In the genomic region with DNA sequence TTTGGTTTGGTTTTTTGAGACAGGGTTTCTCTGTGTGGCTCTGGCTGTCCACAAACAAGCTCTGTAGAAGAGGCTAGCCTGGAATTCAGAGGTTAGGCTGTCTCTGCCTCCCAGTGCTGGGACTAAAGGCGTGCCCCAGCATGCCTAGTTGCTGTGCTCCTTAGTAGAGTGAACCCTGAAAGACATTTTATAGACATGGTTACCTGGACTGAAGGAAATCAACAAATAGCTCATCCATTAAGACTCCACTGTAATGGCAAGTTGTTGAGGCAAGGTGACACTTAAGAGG, we compare ENCODE assay signal across 8 mouse cellular contexts. TPM values are rescaled to one million over a fixed set of nuclear protein-coding genes. Genes with fewer than 3 reads are reported as not detected.
DNase-seq lines count a peak whose midpoint lies in the region; ATAC-seq and TF ChIP-seq lines count a peak whose summit lies in the region.

No protein-coding gene starts in this region.

- no peak for TF ChIP-seq POLR2A in limb, embryonic 14.5 days (IDR thresholded peaks at IDR 0.05; ENCODE audit: borderline replicate concordance, extremely low read depth, insufficient read depth, insufficient read length)

- intact Hi-C loops in heart, postnatal 25 days (cut with DNase I): no loop called here

- H3K9me3 ChIP-seq in heart, embryonic 15.5 days (replicated peaks): no peaks in the 10 kb centered on the region
- no peaks in the 10 kb centered on the region for H3K9me3 ChIP-seq in G1E (replicated peaks)
- no peaks in the 10 kb centered on the region for H3K9me3 ChIP-seq in limb, embryonic 14.5 days (ENCODE audit: control insufficient read depth, low read length)
- no peaks in the 10 kb centered on the region for H3K9me3 ChIP-seq in stomach, embryonic 16.5 days (replicated peaks; ENCODE audit: control insufficient read depth, low read length)

- peak overlapping the region; percentile 78 for H3K4me3 ChIP-seq in heart, embryonic 15.5 days
- H3K4me3 ChIP-seq in G1E (ENCODE audit: low read depth, low read length): peak overlapping the region; percentile 86
- peak overlapping the region; percentile 99 for H3K4me3 ChIP-seq in limb, embryonic 14.5 days (replicated peaks; ENCODE audit: low read length)
- H3K4me3 ChIP-seq in stomach, embryonic 16.5 days (replicated peaks; ENCODE audit: low read length): peak overlapping the region; percentile 71

- H3K4me2 ChIP-seq in heart, embryonic 15.5 days: peak overlapping the region; percentile 72
- H3K4me2 ChIP-seq in limb, embryonic 14.5 days (replicated peaks; ENCODE audit: low read depth, low read length, severe bottlenecking): peak overlapping the region; percentile 53
- H3K4me2 ChIP-seq in stomach, embryonic 16.5 days (ENCODE audit: low read depth, low read length): peak overlapping the region; percentile 78

- no peaks in the 10 kb centered on the region for H3K36me3 ChIP-seq in heart, embryonic 15.5 days
- peaks cover 27% of the 10 kb centered on the region for H3K36me3 ChIP-seq in G1E (replicated peaks)
- no peaks in the 10 kb centered on the region for H3K36me3 ChIP-seq in limb, embryonic 14.5 days (ENCODE audit: control insufficient read depth, insufficient read depth, low read length)
- H3K36me3 ChIP-seq in stomach, embryonic 16.5 days (ENCODE audit: control insufficient read depth, insufficient read depth, low read length): no peaks in the 10 kb centered on the region

- 22% methylated on average over 1 of the region's 1 CpGs for WGBS in heart, embryonic 15.5 days
- WGBS in limb, embryonic 14.5 days: 38% methylated on average over 1 of the region's 1 CpGs
- WGBS in stomach, embryonic 16.5 days: 31% methylated on average over 1 of the region's 1 CpGs

- H3K9ac ChIP-seq in heart, embryonic 15.5 days: peak overlapping the region; percentile 40
- peak overlapping the region; percentile 39 for H3K9ac ChIP-seq in limb, embryonic 14.5 days (ENCODE audit: low read depth, low read length, severe bottlenecking)
- H3K9ac ChIP-seq in stomach, embryonic 16.5 days (ENCODE audit: low read length): peak overlapping the region; percentile 60

- H3K27me3 ChIP-seq in heart, embryonic 15.5 days: no peaks in the 10 kb centered on the region
- H3K27me3 ChIP-seq in G1E (ENCODE audit: insufficient read depth, low read length): no peaks in the 10 kb centered on the region
- no peaks in the 10 kb centered on the region for H3K27me3 ChIP-seq in limb, embryonic 14.5 days (ENCODE audit: control insufficient read depth, insufficient read depth, low read length)
- H3K27me3 ChIP-seq in stomach, embryonic 16.5 days (ENCODE audit: control insufficient read depth, insufficient read depth, low read length): no peaks in the 10 kb centered on the region

- no peak for TF ChIP-seq CTCF in G1E (IDR thresholded peaks at IDR 0.05; ENCODE audit: low read depth, low read length)

- H3K27ac ChIP-seq in heart, embryonic 15.5 days: peak overlapping the region; percentile 86
- no peak overlapping the region for H3K27ac ChIP-seq in limb, embryonic 14.5 days (replicated peaks; ENCODE audit: low read depth, low read length)
- peak overlapping the region; percentile 96 for H3K27ac ChIP-seq in stomach, embryonic 16.5 days (ENCODE audit: low read length)

- DNase-seq in heart, postnatal 25 days (ENCODE audit: low spot score): no peak
- DNase-seq in G1E (ENCODE audit: low spot score): no peak
- peak; percentile 18 for DNase-seq in fibroblast of lung, adult 2 months (ENCODE audit: low read depth)
- no peak for DNase-seq in limb, embryonic 14.5 days (ENCODE audit: low spot score)
- DNase-seq in natural killer cell, adult 2 months (ENCODE audit: low spot score in 2 of 2): no peak
- DNase-seq in gastrocnemius, postnatal 10 days: no peak

- peaks cover 24% of the 10 kb centered on the region for H3K4me1 ChIP-seq in heart, embryonic 15.5 days (replicated peaks)
- H3K4me1 ChIP-seq in G1E (ENCODE audit: insufficient read depth, low read depth, low read length): peaks cover 19% of the 10 kb centered on the region
- peaks cover 16% of the 10 kb centered on the region for H3K4me1 ChIP-seq in limb, embryonic 14.5 days (ENCODE audit: control insufficient read depth, insufficient read depth, low read length)
- H3K4me1 ChIP-seq in stomach, embryonic 16.5 days (ENCODE audit: control insufficient read depth, insufficient read depth, low read length): peaks cover 15% of the 10 kb centered on the region

- no peak for ATAC-seq in heart, embryonic 15.5 days (replicated peaks; ENCODE audit: insufficient number of reproducible peaks, insufficient read depth, low FRiP score, low read depth)
- no peak for ATAC-seq in G1E (ENCODE audit: extremely low read depth, insufficient number of reproducible peaks, low FRiP score, poor library complexity, severe bottlenecking)
- ATAC-seq in limb, embryonic 14.5 days (ENCODE audit: low FRiP score, low read depth): no peak
- 0 out of 2 replicates have a peak, but pooled peaks have one; percentile 9 for ATAC-seq in stomach, embryonic 16.5 days (ENCODE audit: insufficient read depth, low FRiP score)

RNA-seq across cellular contexts. Expression of gene Dhx15, which starts 0.8 kb away (rescaled TPM):
- 73.4 and 88.2 TPM in 2 replicates for polyA plus RNA-seq in heart, embryonic 15.5 days (2015; fragmentation: Nextera tagmentation; extraction: Ambion mirVana)
- 10 to 100 TPM; 49.8 to 58.4 TPM for total RNA-seq in heart, postnatal 25 days (2021)
- 231 and 237 TPM in 2 replicates for total RNA-seq in G1E (2014; fragmentation: Nextera tagmentation)
- 262 and 303 TPM in 2 replicates for total RNA-seq in G1E (2017)
- polyA plus RNA-seq in G1E (2012): 96.8 and 101 TPM in 2 replicates
- polyA plus RNA-seq in limb, embryonic 14.5 days (2012; rRNA removed): 176 and 183 TPM in 2 replicates
- polyA plus RNA-seq in limb, embryonic 14.5 days (2014; fragmentation: Nextera tagmentation; extraction: Ambion mirVana): 88.7 and 89.8 TPM in 2 replicates
- polyA plus RNA-seq in stomach, embryonic 16.5 days (2015; fragmentation: Nextera tagmentation; extraction: Ambion mirVana): 141 and 142 TPM in 2 replicates
- 10 to 100 TPM; 46.2 to 59.4 TPM for total RNA-seq in gastrocnemius, postnatal 10 days (2021)
